Comparison of ENCODE assay signal across 10 mouse cellular contexts in genomic region chr8:103808171-103808570, GRCm38 (mm10).
DNase-seq lines count a peak whose midpoint lies in the region; ATAC-seq and TF ChIP-seq lines count a peak whose summit lies in the region.
"Had no signal": no experiment of that assay in that cellular context is flagged by ENCODE, and none has a peak within 500 bp of the region (broad histone marks: within the 10 kb centered on the region; RNA-seq: fewer than 3 reads in every experiment).

No protein-coding gene starts in this region.

- 56% methylated on average over 5 of the region's 5 CpGs for WGBS in heart, adult 2 months
- 66% methylated on average over 5 of the region's 5 CpGs for WGBS in heart, embryonic 10.5 days
- 53% methylated on average over 5 of the region's 5 CpGs for WGBS in heart, embryonic 15.5 days
- WGBS in kidney, embryonic 14.5 days = 34% methylated on average over 5 of the region's 5 CpGs
- WGBS in liver, embryonic 12.5 days (ENCODE audit: insufficient replicate concordance) = 62% methylated on average over 5 of the region's 5 CpGs

- H3K27me3 ChIP-seq in heart, adult 2 months (ENCODE audit: control insufficient read depth, insufficient read depth, low read length) = no peaks in the 10 kb centered on the region
- H3K27me3 ChIP-seq in heart, embryonic 10.5 days (ENCODE audit: insufficient read depth, poor library complexity, severe bottlenecking) = no peaks in the 10 kb centered on the region
- no peaks in the 10 kb centered on the region for H3K27me3 ChIP-seq in heart, embryonic 15.5 days
- H3K27me3 ChIP-seq in kidney, embryonic 14.5 days (ENCODE audit: control insufficient read depth, insufficient read depth, low read length) = no peaks in the 10 kb centered on the region
- H3K27me3 ChIP-seq in liver, embryonic 12.5 days (replicated peaks) = no peaks in the 10 kb centered on the region

- H3K27ac ChIP-seq in heart, adult 2 months = no peak overlapping the region
- no peak overlapping the region for H3K27ac ChIP-seq in heart, embryonic 10.5 days
- H3K27ac ChIP-seq in heart, embryonic 15.5 days = peak overlapping the region; percentile 48
- peak overlapping the region; percentile 83 for H3K27ac ChIP-seq in kidney, embryonic 14.5 days (ENCODE audit: low read depth, low read length)
- H3K27ac ChIP-seq in liver, embryonic 12.5 days = no peak overlapping the region
- H3K27ac ChIP-seq: gastrocnemius, adult 2 months; liver, embryonic 14.5 days had no signal

- ATAC-seq in heart, embryonic 15.5 days (replicated peaks; ENCODE audit: insufficient number of reproducible peaks, insufficient read depth, low FRiP score, low read depth) = 0 out of 2 replicates have a peak, but pooled peaks have one; percentile 37
- peak; percentile 40 for ATAC-seq in kidney, embryonic 14.5 days (ENCODE audit: low FRiP score, low TSS enrichment)
- no peak for ATAC-seq in liver, embryonic 12.5 days

- no peak for TF ChIP-seq CTCF in heart, adult 2 months (IDR thresholded peaks at IDR 0.05)

- H3K9ac ChIP-seq in heart, adult 2 months (ENCODE audit: low read depth, low read length) = no peak overlapping the region
- H3K9ac ChIP-seq in heart, embryonic 15.5 days = no peak overlapping the region
- no peak overlapping the region for H3K9ac ChIP-seq in kidney, embryonic 14.5 days (ENCODE audit: low read depth, low read length)
- H3K9ac ChIP-seq in liver, embryonic 12.5 days = no peak overlapping the region
- H3K9ac ChIP-seq: liver, embryonic 14.5 days had no signal

- no peak overlapping the region for H3K4me2 ChIP-seq in heart, embryonic 15.5 days
- no peak overlapping the region for H3K4me2 ChIP-seq in kidney, embryonic 14.5 days (replicated peaks; ENCODE audit: low read depth, low read length)
- no peak overlapping the region for H3K4me2 ChIP-seq in liver, embryonic 12.5 days

- no peak for TF ChIP-seq POLR2A in heart, adult 2 months (IDR thresholded peaks at IDR 0.05; ENCODE audit: insufficient read depth, low read depth, low read length)

- H3K4me3 ChIP-seq in heart, adult 2 months = no peak overlapping the region
- no peak overlapping the region for H3K4me3 ChIP-seq in heart, embryonic 10.5 days
- no peak overlapping the region for H3K4me3 ChIP-seq in heart, embryonic 15.5 days
- no peak overlapping the region for H3K4me3 ChIP-seq in kidney, embryonic 14.5 days (ENCODE audit: low read length)
- no peak overlapping the region for H3K4me3 ChIP-seq in liver, embryonic 12.5 days
- H3K4me3 ChIP-seq: gastrocnemius, adult 2 months had no signal

- intact Hi-C loops in heart, adult 2 months (cut with DNase I) = no loop called here

- no peaks in the 10 kb centered on the region for H3K79me2 ChIP-seq in heart, adult 2 months (replicated peaks; ENCODE audit: control insufficient read depth, insufficient read depth, low read length)

- H3K9me3 ChIP-seq in heart, embryonic 10.5 days = no peaks in the 10 kb centered on the region
- H3K9me3 ChIP-seq in heart, embryonic 15.5 days (replicated peaks) = no peaks in the 10 kb centered on the region
- H3K9me3 ChIP-seq in kidney, embryonic 14.5 days (ENCODE audit: control insufficient read depth, low read length) = peaks cover 5% of the 10 kb centered on the region; the same call in 1 of the 2 replicates
- H3K9me3 ChIP-seq in liver, embryonic 12.5 days (replicated peaks) = no peaks in the 10 kb centered on the region; the same call in 1 of the 2 replicates

- DNase-seq in heart, adult 2 months = peak; percentile 16 to 23
- no peak for DNase-seq in heart, embryonic 10.5 days (ENCODE audit: low spot score)
- peak; percentile 62 for DNase-seq in lung, postnatal 14 days
- DNase-seq in frontal cortex, postnatal 25 days (ENCODE audit: low spot score in 2 of 2) = no peak
- no peak for DNase-seq in embryo, embryonic 10.5 days (ENCODE audit: low spot score)
- DNase-seq: gastrocnemius, adult 2 months had no signal

- H3K4me1 ChIP-seq in heart, adult 2 months (ENCODE audit: control insufficient read depth, insufficient read depth, low read length) = no peaks in the 10 kb centered on the region
- 0 out of 2 replicates have a peak, but pooled peaks cover 3% of the 10 kb centered on the region for H3K4me1 ChIP-seq in heart, embryonic 10.5 days
- H3K4me1 ChIP-seq in heart, embryonic 15.5 days (replicated peaks) = no peaks in the 10 kb centered on the region
- peaks cover 9% of the 10 kb centered on the region; the same call in 1 of the 2 replicates for H3K4me1 ChIP-seq in kidney, embryonic 14.5 days (ENCODE audit: control insufficient read depth, insufficient read depth, low read length)
- H3K4me1 ChIP-seq in liver, embryonic 12.5 days = peaks cover 3% of the 10 kb centered on the region

- no peaks in the 10 kb centered on the region for H3K36me3 ChIP-seq in heart, adult 2 months (ENCODE audit: control insufficient read depth, insufficient read depth, low read length)
- H3K36me3 ChIP-seq in heart, embryonic 10.5 days = no peaks in the 10 kb centered on the region
- H3K36me3 ChIP-seq in heart, embryonic 15.5 days = no peaks in the 10 kb centered on the region
- no peaks in the 10 kb centered on the region for H3K36me3 ChIP-seq in kidney, embryonic 14.5 days (ENCODE audit: control insufficient read depth, insufficient read depth, low read length)
- H3K36me3 ChIP-seq in liver, embryonic 12.5 days = no peaks in the 10 kb centered on the region

- no peak for TF ChIP-seq EP300 in heart, adult 2 months (IDR thresholded peaks at IDR 0.05; ENCODE audit: insufficient read depth, low read depth, low read length)

Comparison
In these comparisons a context has a peak if more than half of its experiments do, and no peak if none do; other contexts are left out.
1. DNase-seq: peak in heart, adult 2 months (2 of 2) and lung, postnatal 14 days (single experiment); none in heart, embryonic 10.5 days (single experiment), frontal cortex, postnatal 25 days (0 of 2) and embryo, embryonic 10.5 days (single experiment).
2. H3K27ac ChIP-seq: peak in heart, embryonic 15.5 days (single experiment) and kidney, embryonic 14.5 days (single experiment); none in heart, adult 2 months (single experiment), heart, embryonic 10.5 days (single experiment) and liver, embryonic 12.5 days (single experiment).